Mouse (Mus musculus) layer of hippocampus, postnatal 36 days (tissue): ENCODE measurements around the gene Aar2. TPM values are rescaled to one million over a fixed set of nuclear protein-coding genes. Genes with fewer than 3 reads are reported as not detected.

Source experiments
- total RNA-seq, 2 experiments: library from RNA; stranded (reverse); gene quantifications; 2 replicates each; pipeline ENCODE4 v1.2.3; 2021

The Aar2 gene
- total RNA-seq, 2 experiments from 2014 or later = 38.1 to 38.6 TPM

Other genes with a start within 250 kb of the Aar2 start
- 1 to 10 TPM; 3.9 to 5.7 TPM for gene Cnbd2, start 235.3 kb upstream of the Aar2 start, total RNA-seq
- 10 to 100 TPM; 89.5 to 94.7 TPM for gene Scand1, start 234.9 kb upstream of the Aar2 start, total RNA-seq
- 100 to 1,000 TPM; 317 to 355 TPM for gene Epb41l1, start 126.7 kb upstream of the Aar2 start, total RNA-seq
- 100 to 1,000 TPM; 197 to 198 TPM for gene Dlgap4, start 66.1 kb downstream of the Aar2 start, total RNA-seq
- 10 to 100 TPM; 16.3 to 17.0 TPM for gene Myl9, start 227.8 kb downstream of the Aar2 start, total RNA-seq